Mouse (Mus musculus): ENCODE results near the gene Lcmt1. TPM values are rescaled to one million over a fixed set of nuclear protein-coding genes. Genes with fewer than 3 reads are reported as not detected.

The Lcmt1 gene
- polyA plus RNA-seq, 1 experiment from 2014 or later, result 49.6 TPM

DNA sequence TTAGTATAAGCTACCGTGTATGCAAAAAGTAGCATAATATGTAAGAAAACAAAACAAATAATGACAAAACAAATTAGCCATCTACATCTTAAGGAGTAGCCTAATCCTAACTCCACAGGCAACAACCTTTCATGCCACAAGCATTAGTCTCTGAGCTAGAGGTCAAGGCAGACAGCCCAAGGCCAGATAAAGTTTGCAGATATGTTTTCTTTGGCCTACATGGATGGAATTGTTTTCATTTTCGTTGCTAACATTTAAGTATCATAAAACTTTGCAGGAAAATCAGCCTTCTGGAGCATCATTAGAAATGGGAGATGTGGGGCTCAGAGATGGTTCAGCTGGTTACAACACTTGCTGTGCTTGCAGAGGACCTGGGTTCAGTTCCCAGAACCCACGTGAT lies 6.8 kb upstream of the Lcmt1 start:
- H3K9me3 ChIP-seq, result no peaks in the 10 kb centered on the region
- no peak overlapping the region for H3K4me3 ChIP-seq
- peaks cover 16% of the 10 kb centered on the region for H3K4me1 ChIP-seq
- H3K27me3 ChIP-seq (replicated peaks; ENCODE audit: low read depth, poor library complexity, severe bottlenecking), result no peaks in the 10 kb centered on the region
- H3K36me3 ChIP-seq (replicated peaks), result peaks cover 27% of the 10 kb centered on the region
- WGBS, result 88% methylated on average over 3 of the region's 3 CpGs
- no peak overlapping the region for H3K27ac ChIP-seq (replicated peaks)
- DNase-seq (ENCODE audit: low spot score), result no peak

DNA sequence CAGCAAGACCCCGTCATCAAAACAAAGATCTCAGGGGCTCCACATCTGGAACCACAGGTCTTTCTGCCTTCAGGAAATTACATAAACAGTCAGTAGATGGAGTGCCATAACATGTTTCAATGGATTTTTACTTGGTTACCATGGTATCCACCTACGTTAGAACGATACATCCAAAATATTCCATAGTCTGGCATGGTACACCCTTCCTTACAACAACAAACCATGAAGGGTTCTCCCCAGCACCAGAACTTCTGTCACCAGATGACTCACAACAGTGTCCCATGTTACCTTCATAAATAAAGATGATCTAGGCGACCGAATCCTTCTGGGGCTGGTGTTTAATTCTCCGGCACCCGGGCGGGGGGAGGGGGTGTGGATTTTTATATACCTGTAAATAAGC lies 5.6 kb upstream of the Lcmt1 start:
- H3K4me3 ChIP-seq, result no peak overlapping the region
- H3K27ac ChIP-seq (replicated peaks), result no peak overlapping the region
- no peak for DNase-seq (ENCODE audit: low spot score)
- H3K9me3 ChIP-seq, result no peaks in the 10 kb centered on the region
- H3K36me3 ChIP-seq (replicated peaks), result peaks cover 25% of the 10 kb centered on the region
- WGBS, result 94% methylated on average over 8 of the region's 8 CpGs
- peaks cover 28% of the 10 kb centered on the region for H3K4me1 ChIP-seq
- no peaks in the 10 kb centered on the region for H3K27me3 ChIP-seq (replicated peaks; ENCODE audit: low read depth, poor library complexity, severe bottlenecking)

DNA sequence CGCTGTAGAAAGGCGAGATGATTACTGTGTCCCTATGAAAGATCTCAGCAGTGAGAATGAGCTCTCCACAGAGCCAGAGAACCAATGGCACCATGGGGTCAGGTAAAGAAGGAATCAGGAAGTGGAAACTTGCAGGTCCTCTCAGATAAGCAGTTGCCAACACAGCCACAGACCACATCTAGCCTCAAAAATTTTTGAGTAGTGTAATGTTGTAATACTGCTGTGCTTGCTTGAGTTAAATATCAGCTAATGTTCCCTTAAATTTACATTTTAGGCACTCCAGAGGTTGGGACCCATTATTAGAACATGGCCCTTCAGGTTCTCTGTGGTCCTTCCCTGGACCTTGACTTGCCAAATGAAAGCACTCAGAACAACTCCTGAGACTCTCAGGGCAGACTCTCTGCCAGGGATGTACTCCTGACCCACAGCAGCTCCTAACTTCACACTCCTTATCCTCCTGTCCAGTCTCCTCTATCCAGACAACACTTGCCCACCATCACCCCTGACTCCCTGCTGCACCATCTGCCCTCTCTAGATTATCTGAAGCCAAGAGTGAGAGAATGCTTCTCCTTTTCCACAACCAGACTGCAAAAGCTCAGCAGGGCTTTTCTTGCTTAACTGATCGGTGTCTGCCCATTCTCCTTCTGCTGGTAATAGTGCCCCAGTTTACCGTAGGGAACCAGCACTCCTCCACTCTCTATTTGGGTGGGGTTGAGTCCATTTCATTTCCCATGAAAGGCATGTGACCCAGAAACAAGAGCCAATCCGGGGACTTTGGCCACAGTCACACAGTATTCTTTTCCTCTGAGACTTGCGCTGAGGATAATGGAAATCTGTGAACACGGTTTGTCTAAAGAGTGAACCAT lies 3.5 kb upstream of the Lcmt1 start:
- H3K9me3 ChIP-seq, result no peaks in the 10 kb centered on the region
- DNase-seq (ENCODE audit: low spot score), result no peak
- no peak overlapping the region for H3K4me3 ChIP-seq
- 91% methylated on average over 7 of the region's 7 CpGs for WGBS
- no peak overlapping the region for H3K27ac ChIP-seq (replicated peaks)
- H3K27me3 ChIP-seq (replicated peaks; ENCODE audit: low read depth, poor library complexity, severe bottlenecking), result no peaks in the 10 kb centered on the region
- H3K4me1 ChIP-seq, result peaks cover 36% of the 10 kb centered on the region
- peaks cover 18% of the 10 kb centered on the region for H3K36me3 ChIP-seq (replicated peaks)

DNA sequence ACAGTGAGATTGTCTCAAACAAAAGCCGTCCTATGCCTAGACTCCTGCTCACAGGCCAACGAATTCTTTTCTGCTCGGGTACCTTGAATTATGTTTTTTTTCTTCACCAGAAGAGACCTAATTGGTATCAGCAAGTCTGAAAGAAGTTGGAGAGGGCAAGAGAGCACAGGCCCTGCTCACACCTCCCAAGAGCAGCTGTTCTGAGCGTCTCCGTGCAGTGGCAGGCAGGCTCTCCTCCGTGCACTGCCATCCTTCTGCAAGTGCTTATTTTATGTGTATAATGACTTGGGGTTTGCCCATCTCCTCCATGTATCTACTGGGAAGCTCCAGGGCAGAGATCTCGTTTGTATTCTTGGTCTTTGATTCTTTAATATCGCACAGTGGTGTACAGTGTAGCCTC lies 2.8 kb upstream of the Lcmt1 start:
- no peak for DNase-seq (ENCODE audit: low spot score)
- H3K36me3 ChIP-seq (replicated peaks), result peaks cover 18% of the 10 kb centered on the region
- H3K4me1 ChIP-seq, result peaks cover 36% of the 10 kb centered on the region

DNA sequence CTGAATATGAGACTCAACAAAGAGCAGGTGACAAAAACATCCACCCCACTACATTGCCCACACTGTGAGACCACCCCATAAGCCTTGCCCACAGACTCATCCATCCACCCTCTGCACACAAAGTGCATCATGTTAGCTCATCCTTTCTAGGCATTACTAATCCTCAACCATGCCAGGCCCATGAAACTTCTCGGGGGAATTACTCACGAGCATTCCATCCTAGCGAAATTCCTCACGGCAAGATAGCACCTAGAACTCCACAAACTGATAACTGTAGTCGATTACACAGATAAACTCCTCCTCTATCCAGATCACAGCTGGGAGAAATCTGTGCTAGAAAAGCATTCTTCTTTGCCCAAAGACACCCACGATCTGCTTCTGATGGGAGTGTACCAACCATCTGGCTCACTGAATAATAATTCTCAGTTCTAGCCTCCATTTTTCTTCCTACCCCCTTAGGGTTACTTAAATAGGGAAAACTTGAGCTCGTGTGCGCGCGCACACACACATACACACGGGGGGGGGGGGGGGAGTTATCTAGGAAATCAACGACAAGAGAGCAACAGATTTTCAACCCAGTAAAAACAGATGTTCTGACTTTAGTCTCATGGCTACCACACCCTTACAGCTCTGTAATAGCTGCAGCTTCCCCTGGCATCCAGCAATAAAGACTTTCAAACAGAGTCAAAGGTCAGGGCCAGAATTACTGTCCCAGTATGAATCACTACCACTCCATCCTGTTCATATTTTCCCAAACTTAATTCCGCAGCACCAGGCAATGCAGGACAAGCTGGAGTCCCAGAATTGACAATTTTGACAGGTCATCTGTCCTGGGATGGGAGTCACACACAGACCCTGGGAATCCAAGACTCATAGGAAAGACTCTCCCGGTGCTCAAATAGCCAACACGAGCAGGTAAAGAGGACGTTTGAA lies 2.1 kb upstream of the Lcmt1 start:
- Histone ChIP-seq H3K27ac (replicated peaks) (no peak overlapping the region; the same call in 1 of the 2 replicates), H3K4me3 (peak overlapping the region; percentile 80), H3K4me1 (peaks cover 36% of the 10 kb centered on the region), H3K36me3 (replicated peaks) (peaks cover 16% of the 10 kb centered on the region), H3K9me3 (no peaks in the 10 kb centered on the region), H3K27me3 (replicated peaks; ENCODE audit: low read depth, poor library complexity, severe bottlenecking) (no peaks in the 10 kb centered on the region)
- WGBS, result 84% methylated on average over 16 of the region's 16 CpGs
- no peak for DNase-seq (ENCODE audit: low spot score)

More for the DNA sequence above, 2.8 kb upstream of the Lcmt1 start:
- no peak overlapping the region for H3K4me3 ChIP-seq
- no peak overlapping the region; the same call in 1 of the 2 replicates for H3K27ac ChIP-seq (replicated peaks)
- no peaks in the 10 kb centered on the region for H3K27me3 ChIP-seq (replicated peaks; ENCODE audit: low read depth, poor library complexity, severe bottlenecking)
- H3K9me3 ChIP-seq, result no peaks in the 10 kb centered on the region
- 79% methylated on average over 8 of the region's 8 CpGs for WGBS

DNA sequence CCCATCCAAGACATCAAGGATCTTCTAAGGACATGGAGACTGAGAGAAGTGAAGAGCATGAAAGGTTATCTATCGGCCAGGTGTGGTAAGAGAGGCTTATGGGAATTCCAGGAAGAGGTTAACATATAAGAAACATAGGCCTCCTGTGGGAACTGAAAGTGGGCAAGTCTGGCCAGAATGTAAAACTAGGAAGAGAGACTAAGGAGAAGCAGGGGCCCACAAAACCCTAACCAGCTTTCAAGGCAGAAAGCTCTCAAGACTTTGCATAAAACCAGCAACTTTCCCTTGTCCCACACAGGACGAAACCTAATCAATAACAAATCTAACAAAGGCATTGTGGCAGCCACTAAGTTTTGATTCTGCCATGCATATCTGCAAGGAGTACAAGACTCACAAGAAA lies 1.4 kb upstream of the Lcmt1 start:
- Histone ChIP-seq H3K27me3 (replicated peaks; ENCODE audit: low read depth, poor library complexity, severe bottlenecking) (no peaks in the 10 kb centered on the region), H3K27ac (replicated peaks) (no peak overlapping the region), H3K9me3 (no peaks in the 10 kb centered on the region), H3K36me3 (replicated peaks) (peaks cover 11% of the 10 kb centered on the region; the same call in 1 of the 2 replicates), H3K4me1 (peaks cover 36% of the 10 kb centered on the region), H3K4me3 (peak overlapping the region; percentile 80)
- no peak for DNase-seq (ENCODE audit: low spot score)
- WGBS, result 87% methylated on average over 2 of the region's 2 CpGs

DNA sequence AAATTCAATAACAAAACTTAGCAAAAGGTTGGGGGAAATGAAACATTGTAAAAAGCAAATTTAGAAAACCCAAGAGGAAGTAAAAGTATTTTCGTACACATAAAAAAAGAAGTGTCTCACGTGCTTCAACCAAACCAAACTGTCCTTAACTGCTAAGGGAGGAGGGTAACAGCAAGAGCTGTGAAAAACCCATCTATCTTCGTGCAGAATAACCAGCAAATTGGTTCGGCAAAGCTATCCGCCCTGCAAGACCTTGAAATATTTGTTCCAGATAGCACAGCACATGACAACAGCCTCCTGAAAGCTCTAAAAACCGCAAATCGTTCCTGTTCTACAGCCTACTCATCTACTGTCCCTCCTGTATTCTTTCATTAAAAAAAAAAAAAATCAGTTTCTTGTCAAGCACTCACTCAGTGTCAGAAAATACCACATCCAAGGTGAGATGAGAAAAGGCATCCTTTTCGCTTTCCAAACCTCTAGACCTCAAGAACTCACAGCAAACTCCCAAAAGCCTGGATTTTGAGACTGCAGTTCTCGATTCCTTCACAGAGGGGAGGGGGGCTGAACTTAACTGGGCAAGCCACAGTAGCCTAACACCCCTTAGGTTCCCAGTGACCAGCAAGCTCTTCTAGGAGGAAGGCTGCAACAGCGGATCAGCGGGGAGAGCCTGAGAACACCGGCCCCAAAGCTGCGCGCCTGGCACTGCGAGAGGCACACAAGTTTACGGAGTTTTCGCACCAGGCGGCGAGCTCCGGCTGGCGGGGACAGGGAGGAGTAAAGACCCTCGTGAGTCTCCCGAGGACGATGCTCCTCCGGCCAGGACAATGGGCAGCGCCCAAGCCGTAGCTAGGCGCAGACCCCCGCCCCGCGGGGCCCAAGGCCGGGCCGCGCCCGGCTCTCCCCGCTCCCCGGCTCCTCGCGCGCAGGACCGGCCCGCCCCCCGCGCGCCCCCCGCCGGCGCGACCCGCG lies 522 bp upstream of the Lcmt1 start:
- Histone ChIP-seq H3K36me3 (replicated peaks) (peaks cover 9% of the 10 kb centered on the region; the same call in 1 of the 2 replicates), H3K9me3 (no peaks in the 10 kb centered on the region), H3K27me3 (replicated peaks; ENCODE audit: low read depth, poor library complexity, severe bottlenecking) (no peaks in the 10 kb centered on the region), H3K4me1 (peaks cover 36% of the 10 kb centered on the region), H3K27ac (replicated peaks) (peak overlapping the region; percentile 93), H3K4me3 (peak overlapping the region; percentile 80)
- WGBS, result 4% methylated on average over 50 of the region's 51 CpGs
- no peak for DNase-seq (ENCODE audit: low spot score)

DNA sequence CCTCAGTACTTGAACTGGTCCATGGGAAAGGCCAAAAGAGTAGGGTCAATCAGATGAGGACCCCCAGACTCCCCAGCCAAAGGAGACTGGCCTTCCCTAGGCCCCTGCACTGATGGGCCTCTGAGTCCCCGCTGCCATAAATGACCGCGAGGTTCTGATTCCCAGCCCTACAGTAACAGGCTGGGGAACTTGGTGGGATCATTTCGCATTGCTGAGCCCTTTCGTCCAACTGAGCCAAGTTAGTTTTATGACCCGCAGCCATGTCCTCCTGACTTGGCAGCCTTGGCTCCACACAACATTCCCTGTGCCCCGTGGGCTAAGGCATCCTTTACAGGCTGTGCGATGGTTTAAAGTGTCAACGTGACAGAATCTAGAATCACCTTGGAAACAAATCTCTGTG lies 1.1 kb downstream of the Lcmt1 start:
- WGBS, result 49% methylated on average over 9 of the region's 9 CpGs
- peak overlapping the region; percentile 93 for H3K27ac ChIP-seq (replicated peaks)
- no peaks in the 10 kb centered on the region for H3K27me3 ChIP-seq (replicated peaks; ENCODE audit: low read depth, poor library complexity, severe bottlenecking)
- peak overlapping the region; percentile 80 for H3K4me3 ChIP-seq
- no peak for DNase-seq (ENCODE audit: low spot score)
- no peaks in the 10 kb centered on the region for H3K36me3 ChIP-seq (replicated peaks)
- no peaks in the 10 kb centered on the region for H3K9me3 ChIP-seq
- H3K4me1 ChIP-seq, result peaks cover 36% of the 10 kb centered on the region

DNA sequence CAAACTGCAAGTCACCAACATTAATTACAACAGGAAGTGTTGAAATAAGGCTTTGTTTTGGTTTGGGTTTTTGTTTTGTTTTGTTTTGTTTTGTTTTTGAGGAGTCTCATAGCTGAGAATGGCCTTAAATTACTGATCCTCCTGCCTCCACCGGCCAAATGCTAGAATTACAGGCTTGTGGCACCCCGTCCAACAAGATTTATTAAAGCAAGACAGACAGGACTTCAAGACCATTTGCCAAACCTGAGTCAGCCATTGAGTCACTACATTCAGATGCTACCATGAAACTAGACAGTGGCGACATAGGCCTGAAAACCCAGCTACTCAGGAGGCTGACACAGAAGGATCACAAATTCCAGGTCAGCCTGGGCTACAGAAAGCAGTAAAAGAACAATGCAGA lies 1.9 kb downstream of the Lcmt1 start:
- 64% methylated on average over 3 of the region's 3 CpGs for WGBS
- DNase-seq (ENCODE audit: low spot score), result no peak
- Histone ChIP-seq H3K27me3 (replicated peaks; ENCODE audit: low read depth, poor library complexity, severe bottlenecking) (no peaks in the 10 kb centered on the region), H3K36me3 (replicated peaks) (no peaks in the 10 kb centered on the region), H3K27ac (replicated peaks) (no peak overlapping the region), H3K4me1 (peaks cover 32% of the 10 kb centered on the region), H3K4me3 (no peak overlapping the region), H3K9me3 (no peaks in the 10 kb centered on the region)

DNA sequence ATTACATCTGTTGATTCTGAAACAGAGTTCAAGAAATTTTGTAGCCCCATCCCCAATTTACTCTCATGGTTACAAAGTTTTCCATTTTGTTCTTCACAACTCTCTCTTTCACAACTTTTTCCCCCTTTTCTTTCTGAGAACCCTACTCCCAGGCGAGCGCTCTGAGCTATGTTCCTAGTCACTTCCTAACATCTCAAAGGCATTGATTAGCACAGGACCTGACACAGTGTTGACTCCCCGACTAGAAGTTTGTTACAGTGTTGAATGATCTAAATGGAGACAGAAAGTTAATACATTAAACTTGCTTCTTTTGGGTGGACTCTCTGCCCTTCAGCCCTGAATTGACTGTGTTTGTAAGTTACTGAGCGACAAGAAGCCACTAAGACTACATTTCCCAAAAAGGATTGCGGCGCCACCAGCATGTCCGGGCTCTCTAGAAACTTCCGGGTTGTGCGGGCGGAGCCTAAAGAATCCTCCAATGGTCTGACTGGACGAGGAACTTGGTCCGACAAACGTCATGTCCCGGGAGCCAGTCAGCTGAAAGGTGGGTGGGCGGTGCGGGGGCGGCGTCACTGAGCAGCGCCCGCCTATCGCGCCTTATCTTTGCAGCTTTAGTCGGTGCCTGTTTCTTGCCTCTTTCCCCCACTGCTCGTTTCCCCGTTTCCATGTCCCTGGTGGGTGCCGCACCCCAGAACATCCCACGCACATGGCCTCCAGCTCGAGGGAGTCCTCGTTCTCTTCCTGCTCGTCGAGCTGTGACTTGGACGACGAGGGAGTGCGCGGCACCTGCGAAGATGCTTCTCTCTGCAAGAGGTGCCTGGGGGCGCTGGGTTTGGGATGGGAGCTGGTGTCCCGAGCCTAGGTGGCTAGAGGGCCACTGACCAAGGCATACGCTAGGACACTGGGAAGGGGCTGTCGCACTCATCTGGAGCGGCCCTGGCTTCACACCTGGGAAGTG lies 8.1 kb downstream of the Lcmt1 start:
- Histone ChIP-seq H3K27ac (replicated peaks) (peak overlapping the region; percentile 80), H3K9me3 (no peaks in the 10 kb centered on the region), H3K36me3 (replicated peaks) (peaks cover 5% of the 10 kb centered on the region; the same call in 1 of the 2 replicates), H3K27me3 (replicated peaks; ENCODE audit: low read depth, poor library complexity, severe bottlenecking) (no peaks in the 10 kb centered on the region), H3K4me3 (peak overlapping the region; percentile 81), H3K4me1 (peaks cover 21% of the 10 kb centered on the region)
- DNase-seq (ENCODE audit: low spot score), result peak; percentile 96
- 4% methylated on average over 41 of the region's 41 CpGs for WGBS

Data from embryonic facial prominence, embryonic 10.5 days (tissue).